Mouse (Mus musculus) kidney, postnatal 25 days (tissue): ENCODE measurements at regions not wholly inside any gene's neighbourhood (a gene's known extent, or its start where the extent isn't known, plus 50 kb on each side); places are given as distances from the start of the nearest gene placed in this dataset.
"Not testable (repeated sequence)": the region's sequence is repeated elsewhere in the genome, so short reads cannot be mapped to it uniquely, and the experiment has no call there.

ENCODE experiments used
- DNase-seq, 2 experiments: peaks; one replicate each; pipeline ENCODE4 v3.0.0; 2021; ENCODE audit warnings: mixed read lengths in 2 of 2

- no peak for DNase-seq
Measured at GRCm38 (mm10) chr7:139323026-139323425, 65.9 kb upstream of the Inpp5a start.

GRCm38 (mm10) chr7:139327030-139327429, 61.9 kb upstream of the Inpp5a start:
- no peak for DNase-seq

GRCm38 (mm10) chr7:139332791-139333190, 56.1 kb upstream of the Inpp5a start:
- peak in 1 of 2 experiments; percentile 29 for DNase-seq

DNA sequence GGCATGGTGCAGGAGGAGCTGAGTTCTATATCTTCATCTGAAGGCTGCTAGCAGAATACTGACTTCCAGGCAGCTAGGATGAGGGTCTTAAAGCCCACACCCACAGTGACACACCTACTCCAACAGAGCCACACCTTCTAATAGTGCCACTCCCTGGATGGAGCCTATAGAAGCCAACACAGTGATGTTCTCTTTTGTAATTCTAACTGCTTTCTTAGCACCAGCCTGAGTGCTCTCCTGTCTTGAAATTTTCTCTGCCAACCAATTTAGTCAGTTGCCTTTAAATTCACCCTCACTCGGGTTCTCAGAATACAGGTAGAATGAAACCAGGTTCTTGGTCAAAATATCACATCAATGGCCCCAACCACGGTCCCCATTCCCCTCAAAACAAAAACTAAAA, 50.9 kb upstream of the Inpp5a start:
- not testable (repeated sequence) for DNase-seq
